Mouse (Mus musculus): ENCODE results near the gene Vamp4.

- TF ChIP-seq CTCF (IDR thresholded peaks at IDR 0.05; ENCODE audit: low read depth) (no peak), EP300 (optimal IDR thresholded peaks at IDR 0.05) (no peak)
Measured at GRCm38 (mm10) chr1:162638535-162638934, 68.2 kb downstream of the Vamp4 start.

Data from stomach, postnatal 0 days (tissue).